Mouse (Mus musculus) 3T3-L1 (cell line): Measurements from ENCODE around the gene Hspb3.
A peak's percentile ranks its signal among the peaks of the same experiment; 100 is the strongest.

Experiments
- DNase-seq: peaks from one replicate; pipeline ENCODE4 v3.0.0-alpha.2; 2015; ENCODE audit warnings: low read depth, low spot score

Hspb3 gene

DNA sequence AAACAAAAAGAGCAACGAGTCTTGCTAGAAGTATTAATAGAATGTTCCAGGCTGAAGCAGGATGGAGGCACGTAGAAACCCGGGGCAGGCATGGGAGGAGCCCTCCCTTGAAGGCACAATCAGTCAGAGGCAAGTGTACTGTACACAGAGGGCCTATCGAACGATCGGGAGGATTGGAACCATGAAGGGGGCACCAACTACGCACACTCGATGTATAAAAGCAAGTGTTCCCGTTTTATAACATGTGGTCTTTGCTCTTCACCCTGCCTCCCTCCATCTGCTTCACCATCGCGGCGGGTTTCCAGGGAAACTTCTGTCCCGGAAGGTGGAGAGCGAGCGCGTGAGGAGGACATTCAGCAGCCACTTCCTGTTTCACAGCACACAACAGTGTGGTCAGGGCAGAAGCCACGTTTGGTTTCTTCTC is 27.7 kb downstream of the Hspb3 start:
- DNase-seq: no peak

DNA sequence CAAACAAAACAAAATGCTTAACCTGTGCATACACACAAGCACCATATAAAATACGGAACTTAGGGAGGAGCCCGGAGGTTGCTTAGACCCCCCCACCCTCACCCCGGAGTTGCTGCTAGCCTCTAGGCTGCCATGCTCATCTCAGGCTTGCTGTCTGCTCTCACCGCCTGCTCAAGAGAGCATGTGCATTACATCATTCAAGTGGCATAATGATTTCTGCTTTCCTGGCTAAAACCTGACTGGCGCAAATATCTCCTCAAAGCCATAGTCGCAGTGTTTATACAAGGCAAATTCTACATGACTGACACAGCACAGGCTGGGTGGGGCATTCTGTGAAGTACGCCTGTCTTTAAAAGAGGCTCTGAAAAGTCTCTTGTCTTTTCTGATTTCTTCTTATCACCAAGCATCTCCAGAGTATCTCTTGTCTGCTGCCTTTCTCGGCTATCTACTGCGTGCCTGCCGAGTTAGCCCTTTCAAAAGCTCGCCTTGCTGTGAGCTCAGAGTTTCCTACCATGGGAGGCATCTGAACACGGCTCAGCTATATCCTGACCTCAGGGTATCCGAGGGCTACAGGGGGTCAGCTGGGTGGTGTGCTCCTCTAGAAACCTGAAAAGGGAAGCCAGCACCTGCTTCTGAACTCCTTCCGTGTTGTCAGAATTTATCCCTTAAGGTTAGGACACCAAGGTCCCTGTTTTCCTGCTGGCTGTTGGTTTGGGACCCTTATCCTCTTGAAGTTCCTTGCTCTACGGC is 28.6 kb downstream of the Hspb3 start:
- no peak for DNase-seq

DNA sequence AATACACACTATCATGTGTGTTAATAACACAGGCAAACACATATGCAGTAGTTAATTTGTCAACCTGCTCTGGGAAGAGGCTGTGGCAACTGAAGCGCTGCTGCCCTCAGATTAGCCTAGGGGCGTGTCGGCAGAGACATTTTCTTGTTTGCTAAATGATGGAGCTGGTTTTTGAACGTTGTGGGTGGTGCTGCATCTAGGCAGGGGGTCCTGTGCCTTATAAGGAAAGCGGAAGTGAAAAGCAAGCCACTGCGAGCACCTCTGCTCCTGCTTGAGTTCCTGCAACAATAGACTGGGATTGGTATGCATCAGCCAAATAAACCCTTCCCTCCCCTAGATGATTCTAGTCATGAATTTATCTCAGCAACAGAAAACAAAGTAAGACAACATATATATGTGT is 31.0 kb downstream of the Hspb3 start:
- no peak for DNase-seq

DNA sequence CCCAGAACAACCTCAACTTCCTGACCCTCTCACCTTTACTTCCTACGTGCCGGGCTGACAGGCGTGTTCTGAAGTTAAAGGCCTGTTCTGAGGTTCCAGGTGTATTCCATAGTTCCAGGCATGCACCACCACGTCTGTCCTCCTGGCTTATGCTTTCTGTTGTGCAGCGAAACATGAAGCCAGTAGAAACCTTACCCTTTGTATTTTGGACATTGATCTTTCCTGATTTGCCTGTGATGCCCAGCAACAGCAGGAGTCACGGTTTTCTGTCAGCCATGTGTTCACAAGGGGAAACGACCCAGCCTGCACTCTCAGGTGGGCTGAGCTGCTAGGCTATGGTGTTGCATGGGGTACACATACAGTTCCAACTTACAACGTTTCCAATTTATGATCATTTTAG is 35.9 kb downstream of the Hspb3 start:
- DNase-seq: no peak

DNA sequence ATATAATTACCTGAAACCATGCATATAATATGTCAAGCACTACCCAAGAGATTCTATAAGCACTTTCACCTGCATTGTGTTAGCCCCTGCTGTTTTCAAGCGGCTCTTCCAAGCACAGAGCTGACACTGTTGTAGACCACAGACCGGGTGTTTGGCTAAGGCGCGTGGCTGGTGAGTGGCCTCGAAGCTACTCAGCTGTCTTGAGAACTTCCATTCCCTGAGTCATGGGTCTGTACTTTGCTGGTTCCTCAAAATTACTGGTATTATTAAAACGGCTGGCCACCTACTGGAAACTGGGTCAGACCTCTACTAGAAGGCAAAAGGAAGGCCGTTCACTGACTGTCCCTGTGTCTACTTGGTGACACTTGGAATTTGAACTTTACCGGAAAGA is 40.6 kb downstream of the Hspb3 start:
- DNase-seq: peak; percentile 43

DNA sequence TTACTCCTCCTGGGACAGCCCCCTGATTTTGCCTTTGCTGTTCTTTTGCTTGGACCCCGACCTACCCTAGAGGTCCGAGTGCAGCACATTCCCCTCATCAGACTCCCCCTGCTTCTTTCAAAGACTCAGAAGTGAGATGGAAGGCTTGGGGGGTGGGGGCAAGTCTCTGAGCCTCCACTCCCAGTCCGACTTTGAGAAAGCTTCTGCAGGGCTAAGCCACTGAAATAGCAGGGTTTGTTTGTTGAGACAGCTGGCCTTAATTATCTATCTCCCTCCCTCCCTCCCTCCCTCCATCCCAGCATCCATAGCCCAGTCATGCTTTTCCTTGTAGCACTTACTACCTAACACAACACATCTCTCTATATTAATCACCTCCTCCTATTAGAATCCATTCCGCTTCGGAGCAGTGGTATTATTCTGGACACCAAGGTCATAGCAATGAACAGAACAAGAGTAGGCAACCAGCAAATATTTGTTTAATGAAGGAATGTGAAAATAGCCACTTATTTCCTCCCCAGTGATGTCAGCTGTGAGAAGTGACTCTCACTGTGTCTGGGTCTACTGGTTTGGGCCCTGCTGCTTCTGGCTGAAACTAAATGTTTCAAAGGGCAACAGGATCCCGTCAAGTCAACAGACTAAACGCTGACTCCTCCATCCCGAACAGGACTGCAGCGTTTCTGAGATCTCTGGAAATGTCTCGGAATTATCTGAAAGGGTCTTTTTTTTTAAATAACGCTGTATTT is 41.2 kb downstream of the Hspb3 start:
- peak; percentile 74 for DNase-seq

DNA sequence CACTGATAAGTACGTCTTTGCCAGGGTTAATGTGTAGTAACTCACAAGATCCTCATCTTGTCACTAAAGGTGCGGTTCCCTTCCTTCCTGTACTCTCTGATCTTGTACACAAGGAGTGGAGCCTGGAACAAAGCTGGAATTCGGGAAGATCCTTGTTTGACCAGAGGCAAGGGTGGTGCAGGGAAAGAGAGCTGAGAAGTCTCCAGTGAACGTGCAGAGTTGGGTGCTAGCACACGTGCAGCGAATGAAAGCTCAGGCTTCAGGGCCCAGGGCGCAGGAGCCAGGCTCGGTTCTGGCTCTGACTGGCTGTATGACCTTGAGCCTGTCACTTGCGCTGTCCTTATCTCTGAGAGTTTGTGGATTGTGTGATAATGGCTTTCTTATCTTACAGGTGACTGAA is 44.5 kb downstream of the Hspb3 start:
- no peak for DNase-seq

DNA sequence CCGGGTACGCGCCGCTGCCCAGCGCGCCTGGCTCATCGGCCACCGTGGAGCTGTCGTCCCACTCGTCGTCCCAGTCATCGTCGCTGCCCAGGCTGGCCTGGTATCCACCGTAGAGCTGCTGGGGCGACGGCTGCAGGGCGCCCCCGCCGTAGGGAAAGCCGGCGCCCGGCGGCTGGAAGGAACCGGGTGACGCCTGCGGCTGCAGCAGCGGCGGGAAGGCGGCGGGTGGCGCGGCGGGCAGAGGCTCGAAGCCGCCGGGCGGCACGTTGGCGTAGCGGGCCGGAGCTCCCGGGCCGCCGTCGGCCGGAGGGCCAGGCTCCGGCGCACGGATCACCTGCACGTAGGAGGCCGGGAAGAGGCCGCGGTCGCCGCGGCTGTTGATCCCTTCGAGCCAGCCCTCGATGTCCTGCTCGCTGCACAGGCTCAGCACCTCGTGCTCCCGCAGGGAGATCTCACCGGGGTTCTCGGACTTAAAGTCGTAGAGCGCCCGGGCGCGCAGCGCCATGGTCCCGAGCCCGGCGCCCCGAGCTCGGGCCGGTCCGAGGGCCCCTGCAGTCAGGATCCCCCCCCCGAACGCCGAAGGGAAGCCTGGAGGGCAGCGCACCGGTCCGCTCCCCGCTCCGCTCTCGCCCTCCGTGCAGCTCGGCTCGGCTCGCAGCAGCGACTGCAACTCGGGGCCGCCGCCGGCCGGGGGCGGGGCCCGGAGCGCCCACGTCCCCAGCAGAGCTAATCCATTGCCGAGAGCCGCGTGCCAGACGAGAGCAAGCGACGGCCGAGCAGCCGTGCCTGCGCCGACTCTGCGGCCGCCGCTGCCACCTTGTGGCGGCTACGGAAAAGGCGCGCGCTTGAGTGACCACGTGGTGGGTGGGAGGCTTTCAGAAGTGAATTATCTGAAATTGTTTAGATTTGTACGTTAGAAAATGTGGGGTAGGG is 45.3 kb downstream of the Hspb3 start, which contains the start of gene Snx18:
TSS of gene Snx18 (minus strand) at position 674 of the 933 bp plus-strand sequence.
- DNase-seq: peak; percentile 88

DNA sequence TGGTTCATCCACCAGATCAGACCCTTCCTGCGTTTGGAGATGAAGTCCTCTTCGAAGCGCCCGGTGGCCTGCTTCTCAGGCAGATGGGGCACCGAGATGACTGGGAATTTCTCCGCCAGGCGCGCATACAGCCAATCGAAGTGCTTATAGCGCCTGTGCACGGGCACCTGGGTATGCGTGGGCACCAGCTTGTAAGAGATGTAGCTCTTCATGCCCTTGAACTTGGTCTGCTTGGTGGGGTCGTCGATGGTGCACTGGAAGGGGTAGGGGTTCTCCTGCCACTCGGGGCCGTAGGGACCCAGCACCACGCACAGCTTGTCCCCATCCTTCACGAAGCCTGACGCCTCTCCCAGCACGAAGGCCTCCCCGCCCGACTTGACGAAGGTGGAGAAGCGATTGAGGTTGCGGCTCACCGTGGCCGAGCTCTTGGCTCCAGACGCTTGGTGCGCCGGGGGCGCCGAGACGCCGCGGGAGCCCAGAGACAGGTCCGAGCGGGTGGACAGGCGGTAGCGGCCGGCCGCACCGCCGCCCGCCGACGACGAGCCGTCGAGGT is 46.1 kb downstream of the Hspb3 start:
- DNase-seq: peak; percentile 42

DNA sequence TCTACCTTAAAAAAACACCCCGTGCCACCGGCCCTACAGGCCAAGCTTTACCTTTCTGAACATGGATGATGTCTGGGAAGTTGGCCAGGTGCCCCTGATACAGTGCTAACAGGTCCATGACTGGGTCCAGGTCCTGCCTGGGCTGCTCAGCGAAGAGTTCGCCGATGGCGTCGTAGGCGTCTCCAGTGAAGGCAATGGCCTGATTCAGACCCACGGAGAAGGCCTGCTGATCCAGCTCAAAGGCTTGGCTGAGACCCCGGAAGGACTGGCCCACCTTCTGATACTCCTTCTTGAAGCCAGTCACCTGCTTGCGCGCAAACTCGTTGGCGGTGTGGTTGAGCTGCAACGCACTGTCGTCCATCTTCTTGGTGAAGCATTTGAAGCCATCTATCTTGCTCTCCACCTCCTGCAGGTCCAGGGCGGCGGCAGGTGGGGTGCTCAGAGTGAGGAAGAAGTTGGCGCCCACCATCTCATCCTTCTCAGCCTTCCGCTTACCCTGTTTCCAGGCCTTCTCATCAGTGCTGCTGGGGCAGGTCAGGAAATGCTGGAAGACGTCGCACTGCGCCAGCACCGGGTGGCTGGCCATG is 46.6 kb downstream of the Hspb3 start:
- no peak for DNase-seq

DNA sequence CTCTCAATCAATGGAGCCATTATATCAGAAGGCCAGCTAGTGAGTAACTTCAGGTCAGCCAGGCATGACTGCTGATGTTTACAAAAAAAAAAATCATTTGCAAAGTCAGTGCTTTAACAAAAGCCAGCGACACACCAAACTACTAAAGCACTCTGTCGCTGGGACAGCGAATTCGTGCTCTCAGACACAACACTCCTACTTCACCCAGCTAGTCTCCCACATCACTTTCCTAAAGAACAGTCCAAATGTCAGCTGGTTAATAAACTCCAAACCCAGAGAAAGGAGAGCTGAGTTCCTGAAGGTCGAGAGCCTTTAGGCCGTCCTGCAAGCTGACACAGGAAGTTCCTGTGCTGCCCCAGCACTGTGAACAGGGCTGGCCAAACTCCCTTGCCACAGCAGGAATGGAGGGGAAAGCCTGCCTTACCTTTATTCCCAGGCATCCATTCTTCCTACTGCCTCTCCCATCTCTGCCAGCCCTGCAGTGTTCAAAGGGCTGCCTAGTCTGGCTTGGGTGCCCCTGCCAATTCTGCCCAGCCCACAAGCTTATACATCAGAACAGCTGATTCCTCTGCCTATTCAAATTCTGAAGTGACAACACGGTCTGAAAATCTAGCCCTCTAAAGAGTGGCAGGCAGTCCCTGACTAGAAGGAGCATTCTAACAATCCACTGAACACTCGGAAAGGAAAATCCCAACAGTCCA is 47.4 kb downstream of the Hspb3 start:
- DNase-seq: peak; percentile 54

DNA sequence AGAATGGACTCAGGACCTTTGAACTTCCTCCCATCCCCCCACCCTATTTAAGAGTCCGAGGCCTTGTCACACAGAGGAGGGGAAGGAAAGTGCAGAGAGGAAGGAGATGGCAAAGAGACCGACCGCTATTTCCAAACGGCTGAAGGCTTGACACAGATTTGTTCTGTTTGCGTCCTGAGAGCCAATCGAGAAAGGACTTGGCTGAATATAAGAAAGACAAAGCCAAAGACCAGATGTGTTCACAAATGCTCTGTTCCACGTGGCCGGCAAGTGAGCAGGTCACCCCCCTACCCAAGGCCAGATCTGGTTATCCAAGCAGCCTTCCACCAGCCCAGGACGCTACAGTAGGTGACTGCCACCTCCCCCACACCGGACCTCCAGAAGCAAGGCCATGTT is 47.9 kb downstream of the Hspb3 start:
- no peak for DNase-seq

DNA sequence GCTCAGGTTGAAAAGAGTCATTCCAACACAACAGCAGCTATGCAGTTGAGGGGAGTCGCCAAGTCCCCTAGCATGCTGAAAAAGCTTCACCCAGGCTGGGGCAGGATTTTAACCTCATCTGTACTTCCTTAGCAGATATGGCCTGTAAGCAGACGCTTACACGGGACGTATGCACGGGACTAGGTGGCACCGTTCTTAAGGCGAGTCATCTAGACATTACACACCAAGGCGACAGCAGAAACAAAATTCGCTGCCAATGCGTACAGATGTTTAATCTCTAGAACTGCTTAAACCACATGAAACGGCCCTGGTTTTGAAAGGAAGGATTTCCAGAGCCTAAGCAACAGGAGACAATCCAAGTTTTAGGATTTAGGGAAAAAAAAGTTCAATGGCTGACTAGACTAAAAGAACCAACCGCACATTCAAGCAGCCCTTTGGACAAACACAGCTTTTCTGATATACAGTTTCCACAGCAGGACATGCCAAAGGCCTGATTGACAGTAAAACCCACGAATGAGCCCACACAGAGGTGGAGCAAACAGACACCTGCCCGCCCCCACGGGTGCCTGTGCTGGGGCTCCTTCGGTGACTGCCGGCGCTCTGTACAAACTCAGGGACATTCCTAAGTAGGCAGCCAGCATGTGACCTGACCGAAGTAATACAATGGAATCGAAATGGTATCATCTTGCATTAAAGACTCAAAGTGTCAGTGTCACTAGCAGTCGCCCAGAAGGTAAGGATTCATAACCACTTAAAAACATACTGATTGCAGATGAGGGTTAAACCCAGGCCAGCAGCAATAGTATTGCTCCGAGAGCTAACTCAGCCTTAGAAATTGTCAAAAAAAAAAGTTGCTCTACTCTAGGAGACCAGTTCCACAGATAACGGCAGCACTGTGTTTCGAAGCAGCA is 48.6 kb downstream of the Hspb3 start:
- peak; percentile 94 for DNase-seq

DNA sequence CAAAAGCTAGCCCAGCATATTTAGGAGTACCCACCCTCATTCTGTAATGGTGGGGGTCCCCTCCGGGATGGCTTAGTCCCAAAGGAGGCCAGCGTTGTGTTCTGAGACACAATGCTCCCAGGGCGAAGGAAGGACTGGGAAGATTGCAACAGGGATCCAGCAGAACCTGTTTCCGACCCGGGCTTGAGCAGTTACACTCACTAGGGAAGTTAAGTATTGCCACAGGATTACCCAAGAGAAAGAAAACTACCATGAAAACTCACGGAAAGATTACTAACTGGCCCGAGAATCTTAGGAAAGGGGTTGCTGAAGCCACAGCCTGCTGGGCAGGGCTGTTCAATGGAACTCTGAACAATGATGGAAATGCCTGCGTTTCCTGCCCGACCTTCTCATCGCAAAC is 49.6 kb downstream of the Hspb3 start:
- DNase-seq: peak; percentile 14

DNA sequence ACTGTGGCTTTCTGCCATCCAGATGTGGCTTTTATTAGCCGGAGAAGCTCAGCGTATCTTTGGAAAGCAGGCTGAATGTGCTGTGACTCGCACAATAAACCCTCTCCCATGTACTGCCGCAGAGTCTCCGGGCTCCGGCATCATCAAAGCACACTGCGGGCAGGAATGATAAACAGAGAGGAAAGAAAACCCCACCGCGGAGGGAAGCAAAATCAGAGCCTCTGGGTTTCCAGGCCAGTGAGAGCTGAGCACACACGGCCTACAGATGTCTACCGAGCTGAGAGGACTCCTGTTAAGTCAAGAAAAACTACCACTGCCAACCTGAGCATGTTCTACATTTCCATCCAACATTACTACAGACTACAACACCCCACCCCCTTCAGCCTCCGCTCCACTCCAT is 50.1 kb downstream of the Hspb3 start:
- DNase-seq: peak; percentile 14
